8 mouse cellular contexts compared by ENCODE assay signal in genomic region chr16:42276216-42277141, GRCm38 (mm10).
DNase-seq lines count a peak whose midpoint lies in the region; ATAC-seq lines count a peak whose summit lies in the region.
"Had no signal": no experiment of that assay in that cellular context is flagged by ENCODE, and none has a peak within 500 bp of the region (broad histone marks: within the 10 kb centered on the region; RNA-seq: fewer than 3 reads in every experiment).

No protein-coding gene starts in this region.

- no peaks in the 10 kb centered on the region for H3K36me3 ChIP-seq in intestine, embryonic 14.5 days (ENCODE audit: control insufficient read depth, insufficient read depth, low read length)
- no peaks in the 10 kb centered on the region for H3K36me3 ChIP-seq in midbrain, embryonic 11.5 days (ENCODE audit: control insufficient read depth, insufficient read depth, low read length)

- no peaks in the 10 kb centered on the region for H3K27me3 ChIP-seq in intestine, embryonic 14.5 days (replicated peaks; ENCODE audit: control insufficient read depth, insufficient read depth, low read length)
- H3K27me3 ChIP-seq in midbrain, embryonic 11.5 days (ENCODE audit: control insufficient read depth, insufficient read depth, low read length) = peaks cover 4% of the 10 kb centered on the region

- 37% methylated on average over 15 of the region's 15 CpGs for WGBS in intestine, embryonic 14.5 days
- 38% methylated on average over 15 of the region's 15 CpGs for WGBS in midbrain, embryonic 11.5 days

- no peak overlapping the region for H3K27ac ChIP-seq in intestine, embryonic 14.5 days (ENCODE audit: low read depth)
- 0 out of 2 replicates have a peak overlapping the region, but pooled peaks have one; percentile 25 for H3K27ac ChIP-seq in midbrain, embryonic 11.5 days (ENCODE audit: low read depth, low read length)

- H3K4me2 ChIP-seq in intestine, embryonic 14.5 days (ENCODE audit: low read length) = no peak overlapping the region
- H3K4me2 ChIP-seq in midbrain, embryonic 11.5 days = no peak overlapping the region

- no peak overlapping the region for H3K9ac ChIP-seq in intestine, embryonic 14.5 days (ENCODE audit: low read length)
- peak overlapping the region; percentile 30; the same call in 1 of the 2 replicates for H3K9ac ChIP-seq in midbrain, embryonic 11.5 days (ENCODE audit: low read length)

- no peaks in the 10 kb centered on the region for H3K9me3 ChIP-seq in intestine, embryonic 14.5 days (ENCODE audit: control insufficient read depth, low read length)
- no peaks in the 10 kb centered on the region for H3K9me3 ChIP-seq in midbrain, embryonic 11.5 days (ENCODE audit: control insufficient read depth, low read length)

- ATAC-seq in intestine, embryonic 14.5 days (replicated peaks; ENCODE audit: low FRiP score, low TSS enrichment, low read depth) = peak; percentile 78
- ATAC-seq in midbrain, embryonic 11.5 days (ENCODE audit: low FRiP score) = peak; percentile 71

- no peaks in the 10 kb centered on the region for H3K4me1 ChIP-seq in intestine, embryonic 14.5 days (replicated peaks; ENCODE audit: control insufficient read depth, insufficient read depth, low read length)
- peaks cover 8% of the 10 kb centered on the region for H3K4me1 ChIP-seq in midbrain, embryonic 11.5 days (ENCODE audit: control insufficient read depth, insufficient read depth, low read length)

- DNase-seq in WW6 (ENCODE audit: low read depth, low spot score) = peak; percentile 54
- DNase-seq in cerebellum, adult 9-11 months = peak; percentile 79
- peak; percentile 84 to 92 for DNase-seq in frontal cortex, postnatal 36 days (ENCODE audit: low spot score in 2 of 2)
- DNase-seq in intestine, embryonic 14.5 days (ENCODE audit: low spot score) = peak; percentile 87
- DNase-seq in left cerebral cortex, adult 8-10 months (ENCODE audit: low spot score in 2 of 2) = peak; percentile 53 to 75
- peak; percentile 99 for DNase-seq in midbrain, embryonic 11.5 days (ENCODE audit: low spot score, missing footprints)
- peak; percentile 67 for DNase-seq in right cerebral cortex, postnatal 4 days

- H3K4me3 ChIP-seq in intestine, embryonic 14.5 days (ENCODE audit: low read depth, low read length) = no peak overlapping the region
- H3K4me3 ChIP-seq in midbrain, embryonic 11.5 days (ENCODE audit: low read depth, low read length) = no peak overlapping the region
- H3K4me3 ChIP-seq: myocyte had no signal
